Mouse (Mus musculus): ENCODE data around the gene Nop56. TPM values are rescaled to one million over a fixed set of nuclear protein-coding genes. Genes with fewer than 3 reads are reported as not detected.

Gene Nop56
- total and polyA plus RNA-seq, 3 experiments: 556 to 1,867 (median 594) TPM

DNA sequence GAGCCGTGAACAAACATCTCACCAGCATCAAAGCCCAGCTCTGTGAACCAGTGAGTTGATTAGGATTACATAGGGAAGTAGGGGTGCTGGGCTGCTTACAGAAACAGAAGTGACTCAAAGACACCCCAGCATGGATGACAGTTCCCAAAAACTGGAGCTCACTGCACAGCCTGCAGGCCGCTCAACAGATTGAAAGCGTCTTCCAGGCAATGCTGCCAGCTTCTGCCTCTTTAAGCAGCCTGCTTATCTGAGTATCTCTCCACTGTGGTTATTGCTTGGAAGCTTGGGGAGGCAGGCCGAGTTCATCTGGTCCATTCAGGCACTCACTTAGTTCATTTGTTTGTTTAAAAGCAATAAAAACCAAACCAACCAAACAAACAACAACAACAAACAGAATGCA lies 17.5 kb upstream of the Nop56 start:
- H3K4me1 ChIP-seq (ENCODE audit: control insufficient read depth in 1 of 2, insufficient read depth in 2 of 2, low read length in 2 of 2): peaks cover 8 to 15% of the 10 kb centered on the region in 2 experiments
- peak; percentile 57 for DNase-seq (ENCODE audit: low read depth, low spot score)
- no peak overlapping the region for H3K27ac ChIP-seq (ENCODE audit: control insufficient read depth, low read depth, low read length)
- TF ChIP-seq USF2 (IDR thresholded peaks at IDR 0.05; ENCODE audit: borderline replicate concordance in 1 of 2, insufficient read depth in 1 of 2, low read depth in 1 of 2, low read length in 2 of 2): no peak
- no peak for TF ChIP-seq MAZ (IDR thresholded peaks at IDR 0.05; ENCODE audit: low read depth, low read length)
- no peak for TF ChIP-seq EP300 (IDR thresholded peaks at IDR 0.05; ENCODE audit: low read depth in 1 of 2, low read length in 2 of 2)
- peak; percentile 29; the same call in 1 of the 2 replicates for TF ChIP-seq GATA1 (IDR thresholded peaks at IDR 0.05; ENCODE audit: low read depth, low read length)
- no peak for TF ChIP-seq ZC3H11A (IDR thresholded peaks at IDR 0.05; ENCODE audit: low read depth, low read length)
- no peaks in the 10 kb centered on the region for H3K79me2 ChIP-seq (ENCODE audit: control insufficient read depth, insufficient read depth, low read length, poor library complexity)
- no peaks in the 10 kb centered on the region for H3K9me3 ChIP-seq (replicated peaks; ENCODE audit: insufficient read depth, low read length)
- no peak overlapping the region for H3K9ac ChIP-seq (ENCODE audit: control insufficient read depth, low read depth, low read length, poor library complexity, severe bottlenecking)
- no peak overlapping the region for H3K4me3 ChIP-seq (ENCODE audit: control insufficient read depth in 1 of 2, insufficient read depth in 1 of 2, low read depth in 2 of 2, low read length in 2 of 2)
- H3K36me3 ChIP-seq (ENCODE audit: control insufficient read depth in 1 of 2, insufficient read depth in 2 of 2, low read length in 2 of 2): peaks cover 0 to 14% of the 10 kb centered on the region in 2 experiments; a peak in 2 of 4 replicates
- peaks cover 0 to 2% of the 10 kb centered on the region in 2 experiments; a peak in 1 of 4 replicates for H3K27me3 ChIP-seq (ENCODE audit: control insufficient read depth in 1 of 2, insufficient read depth in 2 of 2, low read length in 2 of 2)

DNA sequence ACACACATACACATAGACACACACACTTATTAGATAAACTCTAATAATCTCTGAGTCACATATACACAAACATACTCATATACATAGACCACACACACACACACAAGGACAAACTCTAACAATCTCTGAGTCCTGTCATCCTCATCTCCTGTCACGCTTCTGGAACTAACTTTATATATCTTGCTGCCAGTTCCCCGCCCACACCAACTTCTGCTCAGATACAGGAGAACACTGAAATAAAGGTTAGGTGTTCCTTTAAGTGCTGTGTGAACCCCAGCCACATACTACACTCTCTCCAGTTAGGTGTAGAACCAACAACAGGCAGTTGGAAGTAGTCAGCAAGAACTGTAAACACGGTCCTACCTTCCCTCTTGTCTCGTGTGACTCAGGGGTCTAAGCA lies 13.4 kb upstream of the Nop56 start:
- no peaks in the 10 kb centered on the region for H3K27me3 ChIP-seq (ENCODE audit: control insufficient read depth in 1 of 2, insufficient read depth in 2 of 2, low read length in 2 of 2)
- peaks cover 0 to 37% of the 10 kb centered on the region in 2 experiments; a peak in 2 of 4 replicates for H3K36me3 ChIP-seq (ENCODE audit: control insufficient read depth in 1 of 2, insufficient read depth in 2 of 2, low read length in 2 of 2)
- H3K4me1 ChIP-seq (ENCODE audit: control insufficient read depth in 1 of 2, insufficient read depth in 2 of 2, low read length in 2 of 2): peaks cover 16 to 45% of the 10 kb centered on the region in 2 experiments
- peak; percentile 52 for DNase-seq (ENCODE audit: low read depth, low spot score)
- H3K9ac ChIP-seq (ENCODE audit: control insufficient read depth, low read depth, low read length, poor library complexity, severe bottlenecking): no peak overlapping the region
- no peak overlapping the region for H3K27ac ChIP-seq (ENCODE audit: control insufficient read depth, low read depth, low read length)
- H3K4me3 ChIP-seq (ENCODE audit: control insufficient read depth in 1 of 2, insufficient read depth in 1 of 2, low read depth in 2 of 2, low read length in 2 of 2): no peak overlapping the region
- TF ChIP-seq CTCF (IDR thresholded peaks at IDR 0.05 in 2 of 3, conservative IDR thresholded peaks at IDR 0.05 in 1 of 3; ENCODE audit: control insufficient read depth in 1 of 3, insufficient read depth in 1 of 3, low read depth in 2 of 3, low read length in 3 of 3, poor library complexity in 1 of 3, severe bottlenecking in 1 of 3): no peak
- TF ChIP-seq BHLHE40 (IDR thresholded peaks at IDR 0.05; ENCODE audit: borderline replicate concordance, low read depth, low read length): 0 out of 2 replicates have a peak, but pooled peaks have one; percentile 31
- no peak for TF ChIP-seq POLR2AphosphoS2 (IDR thresholded peaks at IDR 0.05; ENCODE audit: low read length)
- TF ChIP-seq CHD2 (IDR thresholded peaks at IDR 0.05; ENCODE audit: low read length): no peak
- no peaks in the 10 kb centered on the region for H3K79me2 ChIP-seq (ENCODE audit: control insufficient read depth, insufficient read depth, low read length, poor library complexity)
- H3K9me3 ChIP-seq (replicated peaks; ENCODE audit: insufficient read depth, low read length): no peaks in the 10 kb centered on the region

DNA sequence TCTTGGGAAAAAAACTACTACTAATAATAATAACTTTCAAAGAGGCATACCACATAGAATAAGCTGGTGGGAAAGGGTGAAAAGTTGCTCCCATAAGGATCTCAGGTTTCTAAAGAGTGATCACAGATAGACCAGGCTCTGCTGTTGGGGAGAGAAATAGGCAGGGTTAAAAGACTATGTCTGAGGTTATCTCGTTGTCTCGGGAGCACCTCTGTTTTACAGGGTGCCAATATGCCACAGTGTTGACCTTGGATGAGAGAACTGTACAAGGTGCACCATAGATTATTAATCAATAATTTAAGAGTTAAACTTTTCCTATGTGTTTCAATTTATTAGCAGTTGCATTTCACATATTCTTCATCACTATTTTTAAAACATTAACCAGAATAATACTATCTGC lies 12.3 kb upstream of the Nop56 start:
- H3K4me1 ChIP-seq (ENCODE audit: control insufficient read depth in 1 of 2, insufficient read depth in 2 of 2, low read length in 2 of 2): peaks cover 16 to 43% of the 10 kb centered on the region in 2 experiments

More for the DNA sequence above, 12.3 kb upstream of the Nop56 start:
- H3K9ac ChIP-seq (ENCODE audit: control insufficient read depth, low read depth, low read length, poor library complexity, severe bottlenecking): no peak overlapping the region
- TF ChIP-seq ZNF384 (IDR thresholded peaks at IDR 0.05; ENCODE audit: low read depth, low read length): no peak
- peaks cover 0 to 36% of the 10 kb centered on the region in 2 experiments; a peak in 2 of 4 replicates for H3K36me3 ChIP-seq (ENCODE audit: control insufficient read depth in 1 of 2, insufficient read depth in 2 of 2, low read length in 2 of 2)
- no peak overlapping the region for H3K27ac ChIP-seq (ENCODE audit: control insufficient read depth, low read depth, low read length)
- H3K27me3 ChIP-seq (ENCODE audit: control insufficient read depth in 1 of 2, insufficient read depth in 2 of 2, low read length in 2 of 2): no peaks in the 10 kb centered on the region
- H3K4me3 ChIP-seq (ENCODE audit: control insufficient read depth in 1 of 2, insufficient read depth in 1 of 2, low read depth in 2 of 2, low read length in 2 of 2): no peak overlapping the region
- H3K79me2 ChIP-seq (ENCODE audit: control insufficient read depth, insufficient read depth, low read length, poor library complexity): no peaks in the 10 kb centered on the region
- H3K9me3 ChIP-seq (replicated peaks; ENCODE audit: insufficient read depth, low read length): no peaks in the 10 kb centered on the region
- no peak for DNase-seq (ENCODE audit: low read depth, low spot score)
